16 mouse cellular contexts compared by ENCODE assay signal in the genomic region with DNA sequence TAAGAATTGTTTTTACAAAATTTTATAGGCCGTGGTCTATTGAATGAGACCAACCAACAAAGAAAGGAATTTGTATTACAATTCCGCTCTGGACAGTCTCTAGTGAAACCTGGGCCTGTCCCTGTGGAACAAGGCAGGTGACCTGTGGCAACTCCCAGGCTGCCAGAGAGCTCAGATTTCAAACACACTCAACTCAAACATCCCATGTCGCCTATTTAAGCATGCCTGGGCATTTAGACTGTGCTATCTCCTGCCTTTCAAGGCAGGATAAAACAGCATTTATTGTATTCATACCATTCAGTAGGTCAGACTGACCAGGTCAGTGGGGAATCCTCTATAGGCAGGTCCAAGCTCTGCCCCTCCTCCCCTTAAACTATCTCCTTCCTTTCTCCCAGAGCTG.
DNase-seq lines count a peak whose midpoint lies in the region; ATAC-seq lines count a peak whose summit lies in the region.
"Had no signal": no experiment of that assay in that cellular context is flagged by ENCODE, and none has a peak within 500 bp of the region (broad histone marks: within the 10 kb centered on the region; RNA-seq: fewer than 3 reads in every experiment).

No protein-coding gene starts in this region.

- no peaks in the 10 kb centered on the region for H3K9me3 ChIP-seq in heart, embryonic 15.5 days (replicated peaks)
- H3K9me3 ChIP-seq in midbrain, embryonic 13.5 days: no peaks in the 10 kb centered on the region
- no peaks in the 10 kb centered on the region for H3K9me3 ChIP-seq in midbrain, embryonic 10.5 days (replicated peaks)
- no peaks in the 10 kb centered on the region for H3K9me3 ChIP-seq in embryonic facial prominence, embryonic 12.5 days
- no peaks in the 10 kb centered on the region for H3K9me3 ChIP-seq in midbrain, embryonic 16.5 days (replicated peaks; ENCODE audit: control insufficient read depth, low read length, poor library complexity, severe bottlenecking)

- H3K36me3 ChIP-seq in heart, embryonic 15.5 days: no peaks in the 10 kb centered on the region
- no peaks in the 10 kb centered on the region for H3K36me3 ChIP-seq in midbrain, embryonic 13.5 days
- peaks cover 9% of the 10 kb centered on the region; the same call in 1 of the 2 replicates for H3K36me3 ChIP-seq in midbrain, embryonic 10.5 days
- H3K36me3 ChIP-seq in embryonic facial prominence, embryonic 12.5 days: no peaks in the 10 kb centered on the region
- no peaks in the 10 kb centered on the region for H3K36me3 ChIP-seq in midbrain, embryonic 16.5 days (ENCODE audit: control insufficient read depth, insufficient read depth, low read length)

- H3K27ac ChIP-seq in heart, embryonic 15.5 days: peak overlapping the region; percentile 73
- H3K27ac ChIP-seq in midbrain, embryonic 13.5 days: peak overlapping the region; percentile 16
- no peak overlapping the region for H3K27ac ChIP-seq in midbrain, embryonic 10.5 days (replicated peaks)
- H3K27ac ChIP-seq in embryonic facial prominence, embryonic 12.5 days: peak overlapping the region; percentile 48; the same call in 1 of the 2 replicates
- peak overlapping the region; percentile 55 for H3K27ac ChIP-seq in midbrain, embryonic 16.5 days (ENCODE audit: low read length)
- H3K27ac ChIP-seq: liver, embryonic 14.5 days had no signal

- H3K9ac ChIP-seq in heart, embryonic 15.5 days: no peak overlapping the region
- no peak overlapping the region for H3K9ac ChIP-seq in midbrain, embryonic 13.5 days (replicated peaks)
- no peak overlapping the region for H3K9ac ChIP-seq in embryonic facial prominence, embryonic 12.5 days
- H3K9ac ChIP-seq in midbrain, embryonic 16.5 days (ENCODE audit: low read depth, low read length): no peak overlapping the region
- H3K9ac ChIP-seq: forebrain, postnatal 0 days; liver, embryonic 14.5 days had no signal

- H3K4me2 ChIP-seq in heart, embryonic 15.5 days: no peak overlapping the region
- no peak overlapping the region for H3K4me2 ChIP-seq in midbrain, embryonic 13.5 days (replicated peaks)
- no peak overlapping the region for H3K4me2 ChIP-seq in embryonic facial prominence, embryonic 12.5 days (replicated peaks)
- no peak overlapping the region for H3K4me2 ChIP-seq in midbrain, embryonic 16.5 days (ENCODE audit: low read length)

- H3K27me3 ChIP-seq in heart, embryonic 15.5 days: no peaks in the 10 kb centered on the region
- H3K27me3 ChIP-seq in midbrain, embryonic 13.5 days: no peaks in the 10 kb centered on the region
- no peaks in the 10 kb centered on the region for H3K27me3 ChIP-seq in midbrain, embryonic 10.5 days (ENCODE audit: low read depth, poor library complexity, severe bottlenecking)
- no peaks in the 10 kb centered on the region for H3K27me3 ChIP-seq in embryonic facial prominence, embryonic 12.5 days
- H3K27me3 ChIP-seq in midbrain, embryonic 16.5 days (ENCODE audit: control insufficient read depth, insufficient read depth, low read depth, low read length): no peaks in the 10 kb centered on the region

- DNase-seq in heart, adult 9 months (ENCODE audit: low spot score in 2 of 2): no peak
- DNase-seq in midbrain, embryonic 10.5 days (ENCODE audit: low spot score): no peak
- no peak for DNase-seq in thymus, postnatal 4 days
- DNase-seq: cerebellum, adult 11 months; forebrain, postnatal 0 days; gastrocnemius, postnatal 10 days; kidney, postnatal 4 days; right cerebral cortex, adult 18-20 months; thymus, adult 18-20 months had no signal

- no peak overlapping the region for H3K4me3 ChIP-seq in heart, embryonic 15.5 days
- no peak overlapping the region for H3K4me3 ChIP-seq in midbrain, embryonic 13.5 days (replicated peaks)
- no peak overlapping the region for H3K4me3 ChIP-seq in midbrain, embryonic 10.5 days
- no peak overlapping the region for H3K4me3 ChIP-seq in embryonic facial prominence, embryonic 12.5 days
- H3K4me3 ChIP-seq in midbrain, embryonic 16.5 days (ENCODE audit: low read depth, low read length): no peak overlapping the region
- H3K4me3 ChIP-seq: erythroblast, embryonic 14.5 days had no signal

- peak; percentile 46; the same call in 1 of the 2 replicates for ATAC-seq in heart, embryonic 15.5 days (replicated peaks; ENCODE audit: insufficient number of reproducible peaks, insufficient read depth, low FRiP score, low read depth)
- ATAC-seq in midbrain, embryonic 13.5 days: no peak
- ATAC-seq in embryonic facial prominence, embryonic 12.5 days (ENCODE audit: insufficient number of reproducible peaks, insufficient read depth, low FRiP score, low TSS enrichment): no peak
- ATAC-seq in midbrain, embryonic 16.5 days: no peak
- ATAC-seq: forebrain, postnatal 0 days; inflammation-experienced regulatory T-cells, adult 6 months had no signal

- H3K4me1 ChIP-seq in heart, embryonic 15.5 days (replicated peaks): peaks cover 69% of the 10 kb centered on the region
- peaks cover 39% of the 10 kb centered on the region for H3K4me1 ChIP-seq in midbrain, embryonic 13.5 days (replicated peaks)
- H3K4me1 ChIP-seq in midbrain, embryonic 10.5 days: peaks cover 44% of the 10 kb centered on the region
- peaks cover 25% of the 10 kb centered on the region for H3K4me1 ChIP-seq in embryonic facial prominence, embryonic 12.5 days
- peaks cover 27% of the 10 kb centered on the region for H3K4me1 ChIP-seq in midbrain, embryonic 16.5 days (ENCODE audit: control insufficient read depth, insufficient read depth, low read length)

- 34% methylated on average over 3 of the region's 3 CpGs for WGBS in heart, embryonic 15.5 days
- WGBS in midbrain, embryonic 13.5 days: 43% methylated on average over 3 of the region's 3 CpGs
- 39% methylated on average over 3 of the region's 3 CpGs for WGBS in midbrain, embryonic 10.5 days
- 17% methylated on average over 3 of the region's 3 CpGs for WGBS in embryonic facial prominence, embryonic 12.5 days
- 38% methylated on average over 3 of the region's 3 CpGs for whole genome bisulfite sequencing in midbrain, embryonic 16.5 days
